Mouse (Mus musculus) lung, adult 2 months (tissue): ENCODE results near the gene Sh3rf3.

Source experiments
- CTCF ChIP-seq: fragments of 200-500 bp; IDR thresholded peaks from 2 replicates; pipeline ENCODE4 v1.5.1; 2011; ENCODE audit warnings: mild to moderate bottlenecking, low read length, control low read depth; ENCODE audit not compliant: insufficient read depth
- POLR2A ChIP-seq: fragments of 200-500 bp; IDR thresholded peaks from 2 replicates; pipeline ENCODE4 v1.6.1; 2011; ENCODE audit warnings: low read depth, mild to moderate bottlenecking, control low read depth, low read length, borderline replicate concordance; ENCODE audit errors: extremely low read depth

DNA sequence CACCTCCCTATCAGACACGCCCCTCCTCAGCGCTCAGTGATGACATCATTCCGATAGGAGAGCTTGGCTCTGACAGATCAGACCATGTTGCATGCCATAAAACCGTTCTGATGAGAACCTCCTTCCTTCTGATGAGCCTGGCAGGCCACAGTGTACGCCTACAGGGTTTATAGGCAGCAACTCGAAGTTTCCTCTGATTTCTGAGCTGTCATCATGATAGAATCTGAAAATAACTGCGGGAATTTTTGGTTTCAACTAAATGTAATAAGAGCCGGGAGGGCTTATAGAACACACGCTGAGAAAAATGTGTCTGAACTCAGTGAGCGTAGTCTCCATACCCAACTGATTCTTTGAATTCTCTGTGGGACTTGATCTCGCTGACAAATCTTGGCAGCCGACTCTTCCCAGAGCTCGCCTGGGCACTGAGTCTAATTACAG, 20.6 kb downstream of the Sh3rf3 start:
- TF ChIP-seq POLR2A (no peak), CTCF (no peak)
